Mouse (Mus musculus) embryonic facial prominence, embryonic 12.5 days (tissue): ENCODE measurements at regions not wholly inside any gene's neighbourhood (a gene's known extent, or its start where the extent isn't known, plus 50 kb on each side); places are given as distances from the start of the nearest gene placed in this dataset.
A peak's percentile ranks its signal among the peaks of the same experiment; 100 is the strongest.

Experiments used
- ATAC-seq: fragments of 200-750 bp; cut with Nextera tagmentation; 2 replicates; pipeline ENCODE4 v1.8.0; 2017; ENCODE audit not compliant: insufficient number of reproducible peaks, insufficient read depth, low FRiP score, low TSS enrichment
- H3K27ac ChIP-seq: fragments of 300-500 bp; sonication (generic); 2 replicates; pipeline ENCODE4 v1.5.1; 2016; ENCODE audit warnings: mild to moderate bottlenecking
- H3K27me3 ChIP-seq: fragments of 300-500 bp; sonication (generic); 2 replicates; pipeline ENCODE4 v1.6.1; 2016; ENCODE audit warnings: mild to moderate bottlenecking, moderate library complexity
- H3K36me3 ChIP-seq: fragments of 300-500 bp; sonication (generic); 2 replicates; pipeline ENCODE4 v1.6.1; 2016; ENCODE audit warnings: mild to moderate bottlenecking
- H3K4me1 ChIP-seq: fragments of 300-500 bp; sonication (generic); 2 replicates; pipeline ENCODE4 v1.6.1; 2016
- H3K4me2 ChIP-seq: fragments of 300-500 bp; sonication (generic); replicated peaks from 2 replicates; pipeline ENCODE4 v1.6.1; 2016; ENCODE audit warnings: mild to moderate bottlenecking, moderate library complexity
- H3K4me3 ChIP-seq: fragments of 300-500 bp; sonication (generic); 2 replicates; pipeline ENCODE4 v1.5.1; 2016; ENCODE audit warnings: mild to moderate bottlenecking
- H3K9ac ChIP-seq: fragments of 300-500 bp; sonication (generic); 2 replicates; pipeline ENCODE4 v1.6.1; 2016; ENCODE audit warnings: mild to moderate bottlenecking, moderate library complexity
- H3K9me3 ChIP-seq: fragments of 300-500 bp; sonication (generic); 2 replicates; pipeline ENCODE4 v1.6.1; 2016; ENCODE audit warnings: mild to moderate bottlenecking, moderate library complexity
- WGBS: fragments of 180-500 bp; shearing (Covaris S2); methylation state at CpG from one replicate; pipeline ENCODE4 v1.1.7; 2016; 5-methylcytosine and 5-hydroxymethylcytosine counted together

- no peak overlapping the region for H3K9ac ChIP-seq
- 97% methylated on average over 1 of the region's 1 CpGs for WGBS
- no peak overlapping the region for H3K27ac ChIP-seq
- no peaks in the 10 kb centered on the region for H3K9me3 ChIP-seq
- ATAC-seq = no peak
- no peak overlapping the region for H3K4me3 ChIP-seq
- H3K27me3 ChIP-seq = no peaks in the 10 kb centered on the region
- H3K36me3 ChIP-seq = no peaks in the 10 kb centered on the region
- peaks cover 8% of the 10 kb centered on the region; the same call in 1 of the 2 replicates for H3K4me1 ChIP-seq
- no peak overlapping the region for H3K4me2 ChIP-seq
Observed at GRCm38 (mm10) chr16:30137812-30138211, 73.6 kb downstream of the Hes1 start.

DNA sequence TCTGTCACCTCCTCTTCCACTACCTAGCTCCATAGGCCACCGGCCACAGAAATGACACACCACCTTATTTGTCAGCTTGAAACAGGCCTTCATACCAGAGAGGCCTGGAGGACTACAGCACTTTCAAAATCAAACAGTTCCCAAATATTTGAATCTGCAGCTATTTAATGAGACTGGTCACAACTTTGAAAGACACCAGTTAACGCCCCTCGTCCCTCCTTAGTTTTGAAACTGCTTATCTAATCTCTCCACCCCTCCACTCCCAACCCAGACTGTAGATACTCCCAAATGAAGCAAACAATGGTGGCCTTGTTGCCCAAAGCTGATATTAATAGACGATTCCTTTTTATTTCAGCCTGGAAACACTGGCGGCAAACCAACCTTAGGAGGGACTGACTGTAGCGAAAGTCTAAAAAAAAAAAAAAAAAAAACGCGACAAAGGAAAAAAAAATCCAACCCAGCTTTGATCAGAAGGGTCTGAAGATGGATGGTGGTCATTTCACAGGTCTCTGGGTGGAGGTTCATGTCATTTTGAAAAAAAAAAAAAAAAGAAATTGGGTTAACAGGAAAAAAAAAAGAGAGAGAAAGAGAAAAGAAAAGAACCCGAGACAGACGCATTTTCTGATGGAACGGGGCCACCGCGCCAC lies 80.8 kb downstream of the Hes1 start:
- H3K9ac ChIP-seq = no peak overlapping the region
- H3K9me3 ChIP-seq = 0 out of 2 replicates have a peak, but pooled peaks cover 2% of the 10 kb centered on the region
- no peak for ATAC-seq
- 12% methylated on average over 13 of the region's 13 CpGs for WGBS
- H3K4me3 ChIP-seq = no peak overlapping the region
- H3K4me1 ChIP-seq = peaks cover 20% of the 10 kb centered on the region
- 0 out of 2 replicates have a peak overlapping the region, but pooled peaks have one; percentile 31 for H3K27ac ChIP-seq
- H3K36me3 ChIP-seq = no peaks in the 10 kb centered on the region
- H3K27me3 ChIP-seq = peaks cover 10% of the 10 kb centered on the region; the same call in 1 of the 2 replicates
- H3K4me2 ChIP-seq = peak overlapping the region; percentile 44

GRCm38 (mm10) chr16:30145465-30146207 lies 81.5 kb downstream of the Hes1 start:
- H3K9me3 ChIP-seq = 0 out of 2 replicates have a peak, but pooled peaks cover 2% of the 10 kb centered on the region
- no peak overlapping the region for H3K4me3 ChIP-seq
- H3K27me3 ChIP-seq = peaks cover 10% of the 10 kb centered on the region; the same call in 1 of the 2 replicates
- WGBS = 11% methylated on average over 16 of the region's 16 CpGs
- H3K27ac ChIP-seq = peak overlapping the region; percentile 31; the same call in 1 of the 2 replicates
- ATAC-seq = peak; percentile 53
- H3K36me3 ChIP-seq = no peaks in the 10 kb centered on the region
- H3K9ac ChIP-seq = 0 out of 2 replicates have a peak overlapping the region, but pooled peaks have one; percentile 24
- peak overlapping the region; percentile 44 for H3K4me2 ChIP-seq
- H3K4me1 ChIP-seq = peaks cover 20% of the 10 kb centered on the region

- Histone ChIP-seq H3K4me3 (no peak overlapping the region), H3K4me1 (peaks cover 20% of the 10 kb centered on the region), H3K36me3 (no peaks in the 10 kb centered on the region), H3K9ac (no peak overlapping the region), H3K27ac (no peak overlapping the region), H3K4me2 (no peak overlapping the region), H3K9me3 (0 out of 2 replicates have a peak, but pooled peaks cover 2% of the 10 kb centered on the region), H3K27me3 (peaks cover 10% of the 10 kb centered on the region; the same call in 1 of the 2 replicates)
- ATAC-seq = 0 out of 2 replicates have a peak, but pooled peaks have one; percentile 37
- 57% methylated on average over 1 of the region's 1 CpGs for WGBS
Observed at GRCm38 (mm10) chr16:30146208-30146525, 82.0 kb downstream of the Hes1 start.

DNA sequence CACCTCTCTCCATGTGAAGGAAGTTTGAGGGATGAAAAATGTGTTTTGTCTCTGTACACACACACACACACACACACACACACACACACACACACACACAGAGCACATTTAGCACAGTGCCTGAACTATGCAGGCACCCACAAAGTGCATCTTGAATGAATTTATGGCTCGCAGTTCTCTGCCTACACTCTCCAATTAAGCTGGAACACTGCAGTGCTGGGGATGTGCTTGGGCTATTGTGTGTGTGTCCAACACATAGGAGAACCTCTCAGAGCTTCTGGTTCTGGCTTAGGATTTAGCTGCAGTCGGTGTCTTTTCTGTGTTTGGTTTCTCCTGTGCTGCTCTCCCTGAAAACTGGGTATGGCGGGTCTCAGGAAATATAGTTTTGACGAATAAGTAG lies 83.1 kb downstream of the Hes1 start:
- no peak overlapping the region for H3K4me3 ChIP-seq
- ATAC-seq = no peak

DNA sequence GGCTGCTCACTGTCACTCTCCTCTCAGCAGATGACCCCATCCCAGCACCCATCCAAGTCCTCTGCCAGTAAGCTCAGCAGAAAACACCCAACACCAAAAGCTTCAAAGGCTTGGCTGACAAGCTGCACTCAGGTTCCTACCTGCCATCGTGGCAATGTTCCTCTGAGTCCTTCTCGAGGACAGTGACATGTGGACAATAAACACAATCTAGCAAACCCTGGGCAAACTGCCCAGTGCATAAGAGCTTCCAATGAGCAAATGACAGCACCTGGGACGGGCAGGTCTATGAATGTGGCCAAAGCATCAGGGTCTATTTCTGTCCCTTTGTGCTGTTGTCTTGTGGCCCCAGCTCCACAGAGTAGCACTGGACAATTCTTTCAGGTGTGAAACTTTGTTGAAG lies 86.9 kb downstream of the Hes1 start:
- H3K9ac ChIP-seq = no peak overlapping the region
- 0 out of 2 replicates have a peak, but pooled peaks cover 2% of the 10 kb centered on the region for H3K9me3 ChIP-seq
- no peaks in the 10 kb centered on the region for H3K36me3 ChIP-seq
- 85% methylated on average over 3 of the region's 3 CpGs for WGBS
- no peak overlapping the region for H3K27ac ChIP-seq
- no peak overlapping the region for H3K4me2 ChIP-seq
- no peak for ATAC-seq
- H3K4me3 ChIP-seq = no peak overlapping the region
- H3K4me1 ChIP-seq = peaks cover 16% of the 10 kb centered on the region
- H3K27me3 ChIP-seq = no peaks in the 10 kb centered on the region

More for the DNA sequence above, 83.1 kb downstream of the Hes1 start:
- H3K9me3 ChIP-seq = 0 out of 2 replicates have a peak, but pooled peaks cover 2% of the 10 kb centered on the region
- H3K27me3 ChIP-seq = peaks cover 10% of the 10 kb centered on the region; the same call in 1 of the 2 replicates
- 74% methylated on average over 4 of the region's 4 CpGs for WGBS
- H3K27ac ChIP-seq = no peak overlapping the region
- H3K9ac ChIP-seq = no peak overlapping the region
- peaks cover 15% of the 10 kb centered on the region for H3K4me1 ChIP-seq
- no peak overlapping the region for H3K4me2 ChIP-seq
- H3K36me3 ChIP-seq = no peaks in the 10 kb centered on the region

GRCm38 (mm10) chr16:30155070-30155469 lies 90.9 kb downstream of the Hes1 start:
- WGBS = 14% methylated on average over 6 of the region's 6 CpGs
- H3K9ac ChIP-seq = peak overlapping the region; percentile 19; the same call in 1 of the 2 replicates
- H3K9me3 ChIP-seq = no peaks in the 10 kb centered on the region
- no peak overlapping the region for H3K4me3 ChIP-seq
- peak overlapping the region; percentile 15; the same call in 1 of the 2 replicates for H3K4me2 ChIP-seq
- peak overlapping the region; percentile 81 for H3K27ac ChIP-seq
- no peak for ATAC-seq
- no peaks in the 10 kb centered on the region for H3K36me3 ChIP-seq
- H3K4me1 ChIP-seq = peaks cover 21% of the 10 kb centered on the region
- H3K27me3 ChIP-seq = no peaks in the 10 kb centered on the region

GRCm38 (mm10) chr16:30155486-30156246 lies 91.5 kb downstream of the Hes1 start:
- peak overlapping the region; percentile 15; the same call in 1 of the 2 replicates for H3K4me2 ChIP-seq
- no peaks in the 10 kb centered on the region for H3K9me3 ChIP-seq
- 4% methylated on average over 6 of the region's 6 CpGs for WGBS
- peak; percentile 77 for ATAC-seq
- peak overlapping the region; percentile 81 for H3K27ac ChIP-seq
- peak overlapping the region; percentile 19; the same call in 1 of the 2 replicates for H3K9ac ChIP-seq
- peaks cover 26% of the 10 kb centered on the region for H3K4me1 ChIP-seq
- no peaks in the 10 kb centered on the region for H3K36me3 ChIP-seq
- H3K27me3 ChIP-seq = no peaks in the 10 kb centered on the region
- no peak overlapping the region for H3K4me3 ChIP-seq

DNA sequence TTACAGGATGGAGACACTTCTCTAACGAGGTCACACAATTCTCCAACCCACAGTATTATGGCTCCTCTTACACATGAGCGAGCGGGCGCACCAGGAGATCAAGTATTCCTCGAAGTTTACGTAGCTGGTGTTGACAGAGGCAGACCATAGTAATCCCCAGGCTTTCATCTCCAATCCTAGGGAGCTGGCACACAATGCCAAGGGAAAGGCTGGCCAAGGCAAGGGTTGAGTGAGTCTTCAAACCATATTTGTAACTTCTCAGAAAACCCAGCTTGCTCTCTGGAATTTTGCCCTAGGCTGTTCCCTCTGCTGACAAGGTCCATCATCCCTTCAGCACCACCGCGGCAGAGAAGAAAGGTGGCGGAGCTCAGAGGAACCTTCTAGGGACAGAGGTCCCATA lies 94.0 kb downstream of the Hes1 start:
- WGBS = 89% methylated on average over 9 of the region's 9 CpGs

DNA sequence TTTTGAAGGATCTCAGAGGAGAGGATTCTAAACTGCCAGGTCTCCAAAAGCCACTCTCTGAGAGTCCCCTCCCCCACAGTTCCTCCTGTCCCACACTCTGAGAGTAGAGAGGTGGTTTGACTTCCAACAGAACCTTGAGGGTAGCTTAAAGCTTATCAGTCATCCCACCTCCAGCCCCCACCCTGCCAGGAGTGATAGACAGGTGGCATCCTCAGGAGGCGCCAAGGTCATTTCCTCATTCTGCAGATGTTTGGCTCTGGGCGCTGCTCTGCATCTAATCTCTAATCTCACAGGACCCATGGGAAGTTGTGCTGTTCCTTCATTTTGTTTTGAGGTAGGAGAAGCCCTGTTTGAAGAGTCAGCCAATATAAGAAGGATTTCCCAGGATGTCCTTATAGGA lies 96.2 kb downstream of the Hes1 start:
- no peaks in the 10 kb centered on the region for H3K27me3 ChIP-seq
- no peak overlapping the region for H3K4me3 ChIP-seq
- no peak overlapping the region for H3K9ac ChIP-seq
- ATAC-seq = no peak
- H3K9me3 ChIP-seq = no peaks in the 10 kb centered on the region
- H3K27ac ChIP-seq = peak overlapping the region; percentile 30; the same call in 1 of the 2 replicates
- WGBS = 36% methylated on average over 2 of the region's 2 CpGs
- no peak overlapping the region for H3K4me2 ChIP-seq
- H3K36me3 ChIP-seq = no peaks in the 10 kb centered on the region
- peaks cover 25% of the 10 kb centered on the region for H3K4me1 ChIP-seq

More for the DNA sequence above, 94.0 kb downstream of the Hes1 start:
- no peaks in the 10 kb centered on the region for H3K9me3 ChIP-seq
- H3K9ac ChIP-seq = no peak overlapping the region
- no peak for ATAC-seq
- H3K27me3 ChIP-seq = no peaks in the 10 kb centered on the region
- H3K4me3 ChIP-seq = no peak overlapping the region
- peaks cover 32% of the 10 kb centered on the region for H3K4me1 ChIP-seq
- no peaks in the 10 kb centered on the region for H3K36me3 ChIP-seq
- no peak overlapping the region for H3K4me2 ChIP-seq
- H3K27ac ChIP-seq = no peak overlapping the region

DNA sequence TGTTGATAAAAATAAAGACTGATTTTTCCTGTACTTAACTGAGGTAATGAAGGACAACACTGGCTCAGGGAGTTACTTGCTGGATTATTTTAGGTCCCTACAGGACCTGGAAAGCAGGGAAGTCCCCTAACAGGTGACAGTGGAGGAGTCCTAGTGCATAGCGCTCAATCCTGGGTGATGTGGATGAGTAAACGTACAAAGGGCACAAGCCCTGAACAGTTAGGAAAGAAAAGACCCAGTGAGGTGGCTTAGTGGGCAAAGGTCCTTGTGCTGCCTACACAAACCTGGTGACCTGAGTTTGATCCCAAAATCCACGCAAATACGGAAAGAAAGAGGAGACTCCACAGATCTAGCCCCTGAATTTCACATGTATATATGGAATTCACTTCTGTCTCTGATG lies 99.1 kb downstream of the Hes1 start:
- Histone ChIP-seq H3K27ac (no peak overlapping the region), H3K9me3 (no peaks in the 10 kb centered on the region), H3K9ac (no peak overlapping the region), H3K4me3 (no peak overlapping the region), H3K4me2 (no peak overlapping the region), H3K4me1 (peaks cover 11% of the 10 kb centered on the region), H3K27me3 (no peaks in the 10 kb centered on the region), H3K36me3 (no peaks in the 10 kb centered on the region)
- ATAC-seq = no peak
- 80% methylated on average over 4 of the region's 4 CpGs for WGBS
